Mouse (Mus musculus) ES-E14 (cell line): Measurements from ENCODE around the gene Fam217a. TPM values are rescaled to one million over a fixed set of nuclear protein-coding genes. Genes with fewer than 3 reads are reported as not detected.
"Not testable (repeated sequence)": the region's sequence is repeated elsewhere in the genome, so short reads cannot be mapped to it uniquely, and the experiment has no call there.

ENCODE experiments used
- DNase-seq: peaks from one replicate; pipeline ENCODE4 v3.0.0-alpha.2; 2013; ENCODE audit warnings: low read depth, low spot score
- H3K27ac ChIP-seq: 2 replicates; pipeline ENCODE4 v1.5.1; 2012; ENCODE audit warnings: low read depth, mild to moderate bottlenecking, low read length, moderate library complexity, mixed read lengths; ENCODE audit not compliant: poor library complexity, insufficient read depth, severe bottlenecking
- H3K36me3 ChIP-seq: 2 replicates; pipeline ENCODE4 v1.6.1; 2012; ENCODE audit warnings: mild to moderate bottlenecking, low read length, moderate library complexity, mixed read lengths; ENCODE audit not compliant: control insufficient read depth, poor library complexity, insufficient read depth, severe bottlenecking
- H3K4me1 ChIP-seq, 2 experiments: fragments of 150-350 bp in 1 of 2; sonication (generic) in 1 of 2; 2 replicates each; pipeline ENCODE4 v1.6.1; 2012; ENCODE audit warnings: low read length in 2 of 2, mild to moderate bottlenecking in 1 of 2, mixed read lengths in 1 of 2; ENCODE audit not compliant: control insufficient read depth in 2 of 2, insufficient read depth in 2 of 2, poor library complexity in 1 of 2
- H3K4me3 ChIP-seq, 2 experiments: fragments of 150-350 bp in 1 of 2; sonication (generic) in 1 of 2; 2 replicates each; pipeline ENCODE4 v1.5.1; 2012; ENCODE audit warnings: low read length in 2 of 2, low read depth in 1 of 2, mild to moderate bottlenecking in 1 of 2, mixed read lengths in 1 of 2; ENCODE audit not compliant: insufficient read depth in 1 of 2, poor library complexity in 1 of 2, severe bottlenecking in 1 of 2
- H3K9ac ChIP-seq: 2 replicates; pipeline ENCODE4 v1.6.1; 2012; ENCODE audit warnings: low read depth, mild to moderate bottlenecking, low read length, mixed read lengths; ENCODE audit not compliant: poor library complexity, insufficient read depth, severe bottlenecking
- H3K9me3 ChIP-seq: fragments of 150-350 bp; sonication (generic); 2 replicates; pipeline ENCODE4 v1.6.1; 2012; ENCODE audit warnings: low read depth, mild to moderate bottlenecking, low read length; ENCODE audit not compliant: control insufficient read depth, insufficient read depth
- CHD2 ChIP-seq: IDR thresholded peaks from 2 replicates; pipeline ENCODE4 v1.6.1; 2014; ENCODE audit warnings: mild to moderate bottlenecking, low read depth, low read length, inconsistent platforms
- HCFC1 ChIP-seq: IDR thresholded peaks from 2 replicates; pipeline ENCODE4 v1.6.1; 2012; ENCODE audit warnings: low read length, inconsistent platforms, borderline replicate concordance; ENCODE audit not compliant: insufficient read depth
- MAFK ChIP-seq: IDR thresholded peaks from 2 replicates; pipeline ENCODE4 v1.6.1; 2014; ENCODE audit warnings: mild to moderate bottlenecking, low read depth, low read length, inconsistent platforms; ENCODE audit not compliant: insufficient read depth
- ZC3H11A ChIP-seq: IDR thresholded peaks from 2 replicates; pipeline ENCODE4 v1.6.1; 2012; ENCODE audit warnings: low read depth, mild to moderate bottlenecking, inconsistent platforms, low read length, borderline replicate concordance
- ZNF384 ChIP-seq: IDR thresholded peaks from 2 replicates; pipeline ENCODE4 v1.6.1; 2012; ENCODE audit warnings: low read depth, low read length, inconsistent platforms
- in situ Hi-C, 2 experiments: fragments of 600-800 bp; cut with MboI; formaldehyde crosslinking; loops; one replicate each; pipeline ENCODE4 v1.15.1; 2025; ENCODE audit warnings: low sequenced_read_pairs in 2 of 2, inconsistent platforms in 1 of 2; ENCODE audit not compliant: unreplicated experiment in 2 of 2
- total RNA-seq: library from RNA; depleted of rRNA; stranded (reverse); fragments of 300-350 nt; gene quantifications from 2 replicates; pipeline ENCODE4 v1.2.3, GENCODE M21; 2012; rRNA removed

Fam217a gene
- total RNA-seq, result 0.18 TPM in 1 of 2 replicates, not detected in the other

GRCm38 (mm10) chr13:34924210-34924609, at the start of gene Fam217a, which contains the start of gene 4933417A18Rik:
Fam217a (minus strand) TSS chr13:34924310.
4933417A18Rik (plus strand) TSS chr13:34924409.
- Histone ChIP-seq H3K36me3 (no peaks in the 10 kb centered on the region), H3K9ac (no peak within 1 kb of the TSS), H3K9me3 (no peaks in the 10 kb centered on the region), H3K4me1 (peaks cover 2 to 3% of the 10 kb centered on the region in 2 experiments; a peak in 3 of 4 replicates), H3K4me3 (no peak within 1 kb of the TSS), H3K27ac (no peak within 1 kb of the TSS)
- in situ Hi-C loops, result no loop called here
- no peak for DNase-seq
- TF ChIP-seq CHD2 (no peak), MAFK (no peak), HCFC1 (no peak), ZNF384 (no peak), ZC3H11A (no peak)

- Histone ChIP-seq H3K4me3 (no peak overlapping the region), H3K27ac (no peak overlapping the region), H3K9me3 (no peaks in the 10 kb centered on the region), H3K9ac (no peak overlapping the region), H3K36me3 (peaks cover 2% of the 10 kb centered on the region), H3K4me1 (peaks cover 1 to 11% of the 10 kb centered on the region in 2 experiments; a peak in 3 of 4 replicates)
- no peak for DNase-seq
- in situ Hi-C loops, result no loop called here
- TF ChIP-seq ZC3H11A (no peak), HCFC1 (no peak), MAFK (no peak), CHD2 (no peak), ZNF384 (no peak)
Observed at GRCm38 (mm10) chr13:34973770-34974169, 49.7 kb upstream of the Fam217a start.

- H3K27ac ChIP-seq, result no peak overlapping the region
- H3K36me3 ChIP-seq, result peaks cover 2% of the 10 kb centered on the region
- no peak for TF ChIP-seq ZC3H11A
- TF ChIP-seq CHD2, result no peak
- no peak for TF ChIP-seq HCFC1
- TF ChIP-seq ZNF384, result no peak
- no peak overlapping the region for H3K9ac ChIP-seq
- DNase-seq, result no peak
- H3K4me1 ChIP-seq, result peaks cover 1 to 9% of the 10 kb centered on the region in 2 experiments; a peak in 3 of 4 replicates
- in situ Hi-C loops, result no loop called here
- no peaks in the 10 kb centered on the region for H3K9me3 ChIP-seq
- H3K4me3 ChIP-seq, result no peak overlapping the region
Observed at GRCm38 (mm10) chr13:34973149-34973548, 49.0 kb upstream of the Fam217a start.

GRCm38 (mm10) chr13:34972456-34972855, 48.3 kb upstream of the Fam217a start:
- H3K9me3 ChIP-seq, H3K9ac ChIP-seq, in situ Hi-C loops, H3K27ac ChIP-seq, H3K4me1 ChIP-seq, DNase-seq, H3K4me3 ChIP-seq, H3K36me3 ChIP-seq: not testable (repeated sequence)

- in situ Hi-C loops, DNase-seq, H3K9ac ChIP-seq, H3K27ac ChIP-seq, H3K4me1 ChIP-seq, H3K9me3 ChIP-seq, H3K4me3 ChIP-seq, H3K36me3 ChIP-seq: not testable (repeated sequence)
Observed at GRCm38 (mm10) chr13:34965647-34966046, 41.5 kb upstream of the Fam217a start.
